Mouse (Mus musculus) stomach, postnatal 0 days (tissue): ENCODE data around the gene Nacc1.

ENCODE experiments used
- CTCF ChIP-seq: IDR thresholded peaks from 2 replicates; pipeline ENCODE4 v1.5.1; 2016; ENCODE audit warnings: antibody characterized with exemption, low read depth, mild to moderate bottlenecking, moderate library complexity
- EP300 ChIP-seq: optimal IDR thresholded peaks from 2 replicates; pipeline ENCODE3; 2016; ENCODE audit warnings: antibody characterized with exemption

GRCm38 (mm10) chr8:84718959-84719690 is 31.5 kb upstream of the Nacc1 start:
- TF ChIP-seq CTCF (no peak), EP300 (no peak)
